Mouse (Mus musculus) erythroblast, embryonic 14.5 days (primary cell): ENCODE measurements at regions not wholly inside any gene's neighbourhood (a gene's known extent, or its start where the extent isn't known, plus 50 kb on each side); places are given as distances from the start of the nearest gene placed in this dataset.

Source experiments
- GATA1 ChIP-seq: IDR thresholded peaks from 2 replicates; pipeline ENCODE4 v1.6.1; 2012; ENCODE audit warnings: low read length, inconsistent platforms, mixed read lengths
- TAL1 ChIP-seq: IDR thresholded peaks from 3 replicates; pipeline ENCODE4 v1.6.1; 2012; ENCODE audit warnings: low read length, inconsistent platforms, mixed read lengths

GRCm38 (mm10) chr16:24324917-24325316 is 68.4 kb upstream of the Lpp start:
- no peak for TF ChIP-seq TAL1
- TF ChIP-seq GATA1 = no peak
